Mouse (Mus musculus) fat pad, adult 2 months (tissue): Measurements from ENCODE around the gene Sp3.
"Not testable (repeated sequence)": the region's sequence is repeated elsewhere in the genome, so short reads cannot be mapped to it uniquely, and the experiment has no call there.

Experiments used
- DNase-seq: peaks from one replicate; pipeline ENCODE4 v3.0.0-alpha.2; 2011; ENCODE audit warnings: low read depth, low spot score; ENCODE audit errors: extremely low read depth

Sp3 gene

GRCm38 (mm10) chr2:72980337-72981074, at the start of gene Sp3:
TSS of gene Sp3 (minus strand) at chr2:72980446.
- peak; percentile 50 for DNase-seq

GRCm38 (mm10) chr2:73029846-73030245, 49.6 kb upstream of the Sp3 start:
- no peak for DNase-seq

- no peak for DNase-seq
Measured at GRCm38 (mm10) chr2:73028019-73028418, 47.8 kb upstream of the Sp3 start.

GRCm38 (mm10) chr2:73027126-73027525, 46.9 kb upstream of the Sp3 start:
- DNase-seq, result peak; percentile 50

- no peak for DNase-seq
Measured at GRCm38 (mm10) chr2:73023803-73024202, 43.6 kb upstream of the Sp3 start.

GRCm38 (mm10) chr2:73021046-73021445, 40.8 kb upstream of the Sp3 start:
- no peak for DNase-seq

GRCm38 (mm10) chr2:73019371-73020146, 39.3 kb upstream of the Sp3 start:
- no peak for DNase-seq

GRCm38 (mm10) chr2:73014063-73014462, 33.8 kb upstream of the Sp3 start:
- not testable (repeated sequence) for DNase-seq

GRCm38 (mm10) chr2:73012636-73013035, 32.4 kb upstream of the Sp3 start:
- DNase-seq, result no peak

- no peak for DNase-seq
Measured at GRCm38 (mm10) chr2:73007472-73007871, 27.2 kb upstream of the Sp3 start.

GRCm38 (mm10) chr2:73005611-73006515, 25.6 kb upstream of the Sp3 start:
- DNase-seq, result peak; percentile 81

- no peak for DNase-seq
Measured at GRCm38 (mm10) chr2:73003751-73004717, 23.8 kb upstream of the Sp3 start.

GRCm38 (mm10) chr2:73003049-73003448, 22.8 kb upstream of the Sp3 start:
- DNase-seq, result no peak

- no peak for DNase-seq
Measured at GRCm38 (mm10) chr2:73002451-73002850, 22.2 kb upstream of the Sp3 start.

- no peak for DNase-seq
Measured at GRCm38 (mm10) chr2:73001994-73002393, 21.7 kb upstream of the Sp3 start.

- no peak for DNase-seq
Measured at GRCm38 (mm10) chr2:73000194-73000593, 19.9 kb upstream of the Sp3 start.

- DNase-seq, result no peak
Measured at GRCm38 (mm10) chr2:72997586-72997985, 17.3 kb upstream of the Sp3 start.

- peak; percentile 81 for DNase-seq
Measured at GRCm38 (mm10) chr2:72996808-72997378, 16.6 kb upstream of the Sp3 start.

- peak; percentile 54 for DNase-seq
Measured at GRCm38 (mm10) chr2:72995346-72996097, 15.3 kb upstream of the Sp3 start.
